Mouse (Mus musculus): ENCODE data around the gene Prr19. TPM values are rescaled to one million over a fixed set of nuclear protein-coding genes. Genes with fewer than 3 reads are reported as not detected.

Prr19 gene
- not detected in 2 replicates for polyA plus RNA-seq (2012; rRNA removed)

GRCm38 (mm10) chr7:25301063-25301462 is at the start of gene Prr19:
Gene Prr19 (plus strand): TSS chr7:25301411.

GRCm38 (mm10) chr7:25267301-25267750 is 33.9 kb upstream of the Prr19 start, which contains the start of gene Cic:
Gene Cic (plus strand): TSS chr7:25267704.

GRCm38 (mm10) chr7:25297454-25298325 is 3.5 kb upstream of the Prr19 start, which contains the start of gene Pafah1b3:
Gene Pafah1b3 (minus strand): TSS chr7:25297986.

GRCm38 (mm10) chr7:25305956-25306613 is 4.9 kb downstream of the Prr19 start, which contains the start of gene Tmem145:
Gene Tmem145 (plus strand): TSS chr7:25306106.

GRCm38 (mm10) chr7:25316532-25317445 is 15.6 kb downstream of the Prr19 start, which contains the start of gene Megf8:
Gene Megf8 (plus strand): TSS chr7:25317164.

Other genes starting within 250 kb of the Prr19 start
- gene Grik5, start 229.1 kb upstream of the Prr19 start, polyA plus RNA-seq (2012; rRNA removed), result 30.4 and 31.0 TPM in 2 replicates
- 45.3 and 46.0 TPM in 2 replicates for gene Zfp574, start 228.8 kb upstream of the Prr19 start, polyA plus RNA-seq (2012; rRNA removed)
- 2.7 and 3.4 TPM in 2 replicates for gene Pou2f2, start 121.7 kb upstream of the Prr19 start, polyA plus RNA-seq (2012; rRNA removed)
- gene Dedd2, start 80.8 kb upstream of the Prr19 start, polyA plus RNA-seq (2012; rRNA removed), result 83.3 and 98.6 TPM in 2 replicates
- gene Zfp526, start 80.0 kb upstream of the Prr19 start, polyA plus RNA-seq (2012; rRNA removed), result 13.4 and 14.1 TPM in 2 replicates
- gene Gsk3a, start 63.6 kb upstream of the Prr19 start, polyA plus RNA-seq (2012; rRNA removed), result 120 and 151 TPM in 2 replicates
- 42.5 and 52.2 TPM in 2 replicates for gene Erf, start 50.6 kb upstream of the Prr19 start, polyA plus RNA-seq (2012; rRNA removed)
- 59.1 and 73.7 TPM in 2 replicates for gene Cic, start 33.7 kb upstream of the Prr19 start, polyA plus RNA-seq (2012; rRNA removed)
- 223 and 250 TPM in 2 replicates for gene Pafah1b3, start 3.4 kb upstream of the Prr19 start, polyA plus RNA-seq (2012; rRNA removed)
- 0.59 and 0.71 TPM in 2 replicates for gene Tmem145, start 4.7 kb downstream of the Prr19 start, polyA plus RNA-seq (2012; rRNA removed)
- 41.9 and 44.2 TPM in 2 replicates for gene Megf8, start 15.8 kb downstream of the Prr19 start, polyA plus RNA-seq (2012; rRNA removed)
- gene Cnfn, start 68.3 kb downstream of the Prr19 start, polyA plus RNA-seq (2012; rRNA removed), result 0.77 TPM in 1 of 2 replicates, not detected in the other
- 26.7 and 33.9 TPM in 2 replicates for gene Lipe, start 97.3 kb downstream of the Prr19 start, polyA plus RNA-seq (2012; rRNA removed)
- not detected in 2 replicates for gene Cxcl17, start 111.5 kb downstream of the Prr19 start, polyA plus RNA-seq (2012; rRNA removed)
- gene Ceacam1, start 176.2 kb downstream of the Prr19 start, polyA plus RNA-seq (2012; rRNA removed), result 822 and 1,160 TPM in 2 replicates
- 1.6 and 2.0 TPM in 2 replicates for gene Ceacam2, start 238.4 kb downstream of the Prr19 start, polyA plus RNA-seq (2012; rRNA removed)

Data from colon, adult 2 months (tissue).